Mouse (Mus musculus) heart, postnatal 14 days (tissue): ENCODE data around the gene Slc46a1. TPM values are rescaled to one million over a fixed set of nuclear protein-coding genes. Genes with fewer than 3 reads are reported as not detected.

Source experiments
- DNase-seq, 2 experiments: peaks; one replicate each; pipeline ENCODE4 v3.0.0; 2021 to 2022
- intact Hi-C: fragments of 180-260 bp; cut with DNase I; formaldehyde crosslinking; loops from one replicate; pipeline ENCODE4 v1.15.1; 2025
- total RNA-seq, 2 experiments: library from RNA; stranded (reverse); gene quantifications; 2 replicates each; pipeline ENCODE4 v1.2.3; 2021

Gene Slc46a1
- total RNA-seq, 2 experiments from 2014 or later: 2.3 to 3.1 TPM

- intact Hi-C loops: loop anchor here (5.0 kb wide), 1 partner anchor 91 kb away; no protein-coding TSS in a partner anchor
- peak; percentile 56 to 75 for DNase-seq
Measured at GRCm38 (mm10) chr11:78453675-78454074, 11.8 kb upstream of the Slc46a1 start.

DNA sequence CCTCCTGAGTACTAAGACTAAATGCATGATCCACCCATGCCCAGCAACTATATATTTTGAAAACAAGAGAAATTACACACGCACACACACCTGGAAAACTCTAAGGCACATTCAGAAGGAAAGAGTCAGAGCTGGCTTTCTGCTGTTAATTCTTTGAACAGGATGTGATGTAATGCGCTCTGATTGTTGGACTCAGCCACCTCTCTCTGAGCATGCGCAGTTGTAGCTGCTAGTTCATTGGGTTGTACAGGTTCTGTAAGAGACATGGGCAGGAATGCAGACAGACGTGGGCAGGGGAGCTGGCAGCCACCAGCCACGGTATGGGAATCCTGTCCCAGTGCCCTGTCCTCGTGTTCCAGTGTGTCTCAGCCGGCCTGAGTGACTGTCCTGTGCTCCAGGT lies 11.2 kb upstream of the Slc46a1 start:
- intact Hi-C loops: loop anchor here (5.0 kb wide), 1 partner anchor 92 kb away; no protein-coding TSS in a partner anchor
- DNase-seq: no peak

- peak; percentile 26 to 56 for DNase-seq
- intact Hi-C loops: no loop called here
Measured at GRCm38 (mm10) chr11:78455308-78455707, 10.2 kb upstream of the Slc46a1 start.

- DNase-seq: no peak
- intact Hi-C loops: no loop called here
Measured at GRCm38 (mm10) chr11:78458740-78459139, 6.8 kb upstream of the Slc46a1 start.

GRCm38 (mm10) chr11:78461894-78462293 lies 3.6 kb upstream of the Slc46a1 start:
- intact Hi-C loops: no loop called here
- DNase-seq: no peak

DNA sequence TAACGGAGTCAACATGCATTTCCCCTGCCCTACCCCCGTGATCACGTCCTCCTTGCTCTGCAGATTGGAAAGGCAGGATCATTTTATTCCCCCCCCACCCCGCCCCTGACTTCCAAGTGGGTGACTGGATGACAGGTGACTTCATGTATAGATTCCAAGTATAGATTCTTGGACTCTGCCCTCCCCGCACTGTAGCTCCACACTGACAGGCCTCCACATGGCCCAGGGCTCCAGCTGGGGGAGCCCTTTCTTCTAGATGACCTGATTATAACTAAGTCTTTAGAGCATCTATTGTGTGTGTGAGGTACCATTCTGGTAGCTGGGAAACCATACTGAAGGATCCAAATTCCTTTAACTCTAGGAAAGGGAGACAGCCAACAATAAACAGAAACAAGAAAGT lies 2.8 kb upstream of the Slc46a1 start:
- DNase-seq: no peak
- intact Hi-C loops: no loop called here

DNA sequence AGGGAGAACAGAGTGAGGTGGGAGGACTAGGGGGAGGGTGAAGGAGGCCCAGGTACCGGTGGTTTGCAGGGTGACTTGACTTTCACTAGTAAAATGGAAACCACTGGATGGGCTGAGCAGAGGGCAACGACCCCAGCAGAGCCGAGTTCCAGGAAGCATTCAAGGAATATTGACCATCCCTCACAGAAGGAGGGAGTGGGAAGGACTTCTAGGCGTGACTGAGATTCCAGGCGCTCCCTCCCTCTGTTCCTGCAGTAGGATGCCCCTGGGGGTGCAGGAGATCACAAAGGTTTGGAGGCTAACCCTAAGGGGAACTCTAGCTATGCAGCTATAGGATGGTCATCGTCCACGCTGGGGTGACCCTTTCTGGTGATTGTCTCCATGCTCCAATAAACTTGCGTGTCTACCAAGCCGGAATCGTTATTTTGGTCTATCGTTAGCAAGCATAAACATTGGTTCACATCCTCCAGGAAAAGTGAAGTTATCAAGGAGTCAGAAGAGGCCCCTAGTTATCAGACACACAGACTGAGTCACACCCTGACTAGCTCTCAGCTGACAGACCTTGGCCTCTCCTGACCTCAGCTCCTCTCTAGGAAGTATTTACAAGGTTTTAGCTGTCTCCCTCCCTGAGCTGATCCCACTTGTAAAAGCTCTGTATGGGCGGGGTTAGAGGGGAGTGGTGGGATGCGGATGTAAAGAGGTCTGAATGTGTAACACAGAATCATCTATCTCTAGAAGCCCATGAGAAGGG lies 2.0 kb upstream of the Slc46a1 start:
- intact Hi-C loops: no loop called here
- no peak for DNase-seq

DNA sequence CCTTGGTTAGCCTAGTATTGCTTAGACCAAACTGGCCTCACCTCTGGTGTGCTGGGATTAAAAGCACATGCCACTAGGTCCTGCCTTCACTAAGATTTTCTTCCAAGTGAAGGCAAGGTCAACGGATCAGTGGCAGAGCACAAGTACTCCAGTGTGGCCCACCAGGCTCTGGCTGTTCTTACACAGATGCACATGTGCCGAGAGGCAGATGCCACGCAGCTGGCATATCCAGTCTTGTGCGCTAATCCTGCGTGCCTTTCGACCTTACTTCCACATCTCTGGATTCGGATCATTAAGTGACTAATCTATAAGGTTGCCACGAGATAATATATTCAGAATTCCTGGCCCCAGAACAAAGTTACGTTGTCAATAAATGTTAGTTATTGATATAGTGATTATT lies 381 bp upstream of the Slc46a1 start:
- intact Hi-C loops: no loop called here
- no peak for DNase-seq

- peak in 1 of 2 experiments; percentile 4 for DNase-seq
- intact Hi-C loops: no loop called here
Measured at GRCm38 (mm10) chr11:78466242-78466912, 880 bp downstream of the Slc46a1 start.

- no peak for DNase-seq
- intact Hi-C loops: no loop called here
Measured at GRCm38 (mm10) chr11:78467515-78467914, 2.0 kb downstream of the Slc46a1 start.

DNA sequence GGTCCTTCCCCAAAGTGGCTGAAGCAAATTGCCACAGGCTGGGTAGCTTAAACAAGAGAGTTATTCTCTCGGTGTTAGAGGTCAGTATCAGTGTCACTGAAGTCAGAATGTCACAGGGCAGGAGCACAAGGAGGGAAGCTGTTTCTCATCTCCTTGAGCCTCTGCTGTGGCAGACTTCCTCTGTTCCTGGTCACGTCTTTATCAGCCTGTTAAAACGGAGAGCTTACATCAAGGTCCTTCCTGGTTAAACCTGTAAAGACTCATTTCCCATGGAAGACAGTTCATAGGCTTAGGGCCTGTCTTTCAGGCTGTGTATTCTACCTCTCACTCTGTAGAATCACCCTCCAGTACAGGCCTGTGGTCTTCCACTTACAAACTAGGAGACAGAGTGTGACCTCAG lies 2.4 kb downstream of the Slc46a1 start:
- intact Hi-C loops: no loop called here
- no peak for DNase-seq

DNA sequence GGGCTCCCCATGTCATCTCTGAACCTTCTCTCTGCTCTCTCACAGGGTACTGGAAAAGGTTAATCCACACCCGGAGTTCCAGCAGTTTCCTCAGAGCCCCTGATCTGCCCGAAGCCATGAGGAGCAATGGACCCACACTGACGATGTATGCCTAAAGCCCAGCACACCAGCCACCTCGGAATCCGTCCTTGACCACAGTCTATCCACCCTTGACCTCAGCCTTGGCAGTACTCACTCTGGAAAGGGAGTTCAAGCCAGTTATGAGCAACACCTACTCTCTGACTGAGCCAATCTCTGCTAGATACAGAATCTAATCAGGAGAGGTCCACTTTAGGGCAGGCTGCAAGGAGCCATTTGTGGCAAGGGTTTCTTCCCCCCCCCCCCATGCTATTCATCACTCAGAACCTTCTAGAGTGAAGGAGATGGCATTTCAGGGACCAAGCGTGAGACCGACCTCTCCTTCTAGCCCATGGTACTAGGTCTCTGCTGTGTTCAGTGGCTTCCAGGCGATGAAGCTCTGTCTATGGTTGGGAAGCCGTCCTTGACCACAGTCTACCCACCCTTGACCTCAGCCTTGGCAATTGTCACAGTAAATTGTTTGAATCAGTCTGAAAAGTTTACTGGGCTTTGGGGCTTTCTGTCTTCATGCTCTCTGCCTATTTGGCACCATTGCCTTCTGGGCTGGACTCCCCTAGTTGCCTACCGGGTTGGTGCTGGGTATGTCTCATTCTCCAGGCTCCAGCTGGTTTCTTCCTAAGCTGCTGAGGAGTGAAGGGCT lies 6.0 kb downstream of the Slc46a1 start:
- DNase-seq: no peak
- intact Hi-C loops: no loop called here

DNA sequence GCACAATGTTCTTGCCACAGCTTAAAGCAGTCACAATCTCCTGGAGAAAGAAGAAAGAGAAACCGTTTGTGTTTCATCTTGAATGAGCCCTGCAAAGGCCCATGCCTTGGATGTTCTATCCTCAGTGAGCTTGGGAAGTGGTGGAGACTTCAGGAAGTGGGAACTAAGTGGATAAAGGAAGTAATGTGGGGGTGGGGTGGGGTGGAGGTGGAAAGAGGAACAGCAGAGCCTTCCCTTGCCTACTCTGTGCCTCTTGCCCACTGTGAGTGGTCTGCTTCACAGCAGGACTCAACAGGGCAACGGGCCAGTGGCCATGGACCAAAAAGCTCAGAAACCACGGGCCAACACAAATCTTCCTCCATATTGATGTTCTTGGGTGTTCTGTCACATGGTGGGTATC lies 9.8 kb downstream of the Slc46a1 start:
- no peak for DNase-seq
- intact Hi-C loops: no loop called here

DNA sequence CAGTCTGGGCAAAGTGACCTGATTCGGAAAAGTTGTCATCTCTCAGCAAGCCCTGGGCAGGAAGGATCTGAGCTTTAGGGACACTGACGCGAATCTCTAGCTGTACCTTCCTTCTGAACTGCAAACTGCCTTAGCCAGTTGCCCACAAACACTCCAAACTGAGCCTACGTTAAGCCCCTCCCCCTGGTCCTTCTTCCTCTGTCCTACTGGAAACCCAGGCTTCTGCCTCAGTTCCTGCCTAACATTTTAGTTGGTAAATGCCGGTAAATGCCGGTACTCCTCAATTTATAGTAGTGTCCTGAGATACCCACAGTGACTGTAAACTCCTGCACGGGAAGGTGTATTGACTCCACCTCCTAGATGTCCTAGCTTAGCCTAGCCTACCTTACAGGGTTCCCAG lies 18.1 kb downstream of the Slc46a1 start:
- DNase-seq: no peak
- intact Hi-C loops: loop anchor here (10.0 kb wide), 1 partner anchor 471 kb away; no protein-coding TSS in a partner anchor

DNA sequence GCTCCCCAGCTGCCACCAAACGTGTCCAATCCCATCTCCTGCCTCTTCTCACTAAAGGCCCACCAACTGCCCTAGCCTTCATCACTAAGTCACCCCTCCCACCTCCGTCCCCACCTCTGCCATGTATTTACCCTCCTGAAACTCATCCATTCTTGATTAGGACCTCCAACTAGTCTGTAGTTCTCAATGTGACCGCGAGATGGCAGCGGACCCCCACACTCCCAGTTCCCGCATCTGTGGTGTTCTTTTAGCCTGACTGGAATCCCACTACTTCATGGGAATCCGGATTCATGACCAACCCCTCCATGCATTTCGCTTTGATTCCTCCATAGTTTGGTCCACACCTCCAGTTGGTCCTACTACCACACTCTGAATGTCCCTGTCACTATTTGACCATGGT lies 22.7 kb downstream of the Slc46a1 start:
- peak; percentile 63 to 79 for DNase-seq
- intact Hi-C loops: loop anchor here (5.0 to 10.0 kb wide), 3 partner anchors 69 to 467 kb away; partner anchors contain the start of gene Lyrm9

DNA sequence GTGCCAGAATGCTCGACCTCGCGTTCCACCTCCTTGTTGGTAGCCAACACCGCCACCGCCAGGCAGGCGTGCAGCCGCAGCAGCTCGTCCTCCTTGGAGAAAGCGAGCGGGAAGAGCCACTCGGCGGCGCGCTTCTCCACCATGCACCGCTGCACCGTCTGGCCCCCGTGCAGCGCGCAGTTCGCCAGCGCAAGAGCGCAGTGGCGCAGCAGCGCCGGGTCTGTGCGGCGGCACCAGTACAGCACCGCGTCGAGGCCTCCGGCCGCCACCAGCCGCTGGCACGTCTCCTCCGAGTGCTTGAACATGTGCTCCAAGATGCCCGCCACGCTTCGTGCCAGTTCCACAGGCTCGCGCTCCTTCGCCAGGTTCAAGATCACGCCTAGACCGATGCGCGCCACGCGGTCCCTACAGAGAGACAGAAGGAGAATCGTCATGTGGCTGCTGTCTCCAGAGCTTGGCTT lies 25.3 kb downstream of the Slc46a1 start:
- DNase-seq: peak; percentile 9 to 16
- intact Hi-C loops: loop anchor here (2.0 kb wide), 1 partner anchor 16 kb away; no protein-coding TSS in a partner anchor

DNA sequence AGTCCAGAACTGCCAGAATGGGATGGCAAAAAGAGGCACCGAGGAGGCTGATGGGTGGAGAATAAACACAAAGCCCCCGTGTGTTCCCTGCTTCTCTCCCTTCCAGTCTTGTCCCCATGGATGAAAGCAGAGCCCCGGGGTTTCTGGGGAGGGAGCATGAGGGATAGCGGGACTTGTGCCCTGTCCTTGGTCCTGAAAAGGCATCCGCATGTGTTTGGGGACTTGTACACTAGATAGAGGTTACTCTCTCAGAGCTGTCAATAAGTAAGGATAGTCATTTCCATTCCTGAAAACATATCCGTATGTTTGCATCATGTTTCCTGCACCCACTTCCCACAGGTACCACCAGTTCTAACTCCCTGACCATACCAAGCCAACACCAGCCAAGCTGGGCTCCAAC lies 30.4 kb downstream of the Slc46a1 start:
- intact Hi-C loops: no loop called here
- peak; percentile 50 to 69 for DNase-seq

DNA sequence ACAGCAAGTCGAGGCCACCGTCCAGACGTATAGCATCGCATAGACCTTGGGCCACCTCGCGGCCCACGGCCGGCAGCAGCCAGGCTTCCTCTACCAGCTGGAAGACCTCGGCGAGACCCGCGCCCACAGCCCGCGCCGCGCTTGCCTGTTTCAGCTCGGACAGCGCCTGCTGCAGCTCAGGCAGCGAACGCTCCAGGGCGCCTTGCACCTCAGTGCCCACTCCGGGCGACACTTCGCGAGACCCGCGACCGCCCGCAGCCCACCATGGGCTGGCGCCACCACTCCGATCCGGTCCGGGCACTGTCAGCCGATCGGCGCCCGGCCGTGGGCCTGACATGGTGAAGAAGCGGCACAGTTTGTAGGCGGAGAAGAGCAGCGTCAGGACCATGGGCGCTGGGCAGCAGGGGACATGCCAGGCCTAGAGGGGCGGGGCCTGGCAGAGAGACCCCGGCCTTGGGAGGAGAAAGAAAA lies 31.6 kb downstream of the Slc46a1 start:
- intact Hi-C loops: no loop called here
- DNase-seq: peak in 1 of 2 experiments; percentile 17

DNA sequence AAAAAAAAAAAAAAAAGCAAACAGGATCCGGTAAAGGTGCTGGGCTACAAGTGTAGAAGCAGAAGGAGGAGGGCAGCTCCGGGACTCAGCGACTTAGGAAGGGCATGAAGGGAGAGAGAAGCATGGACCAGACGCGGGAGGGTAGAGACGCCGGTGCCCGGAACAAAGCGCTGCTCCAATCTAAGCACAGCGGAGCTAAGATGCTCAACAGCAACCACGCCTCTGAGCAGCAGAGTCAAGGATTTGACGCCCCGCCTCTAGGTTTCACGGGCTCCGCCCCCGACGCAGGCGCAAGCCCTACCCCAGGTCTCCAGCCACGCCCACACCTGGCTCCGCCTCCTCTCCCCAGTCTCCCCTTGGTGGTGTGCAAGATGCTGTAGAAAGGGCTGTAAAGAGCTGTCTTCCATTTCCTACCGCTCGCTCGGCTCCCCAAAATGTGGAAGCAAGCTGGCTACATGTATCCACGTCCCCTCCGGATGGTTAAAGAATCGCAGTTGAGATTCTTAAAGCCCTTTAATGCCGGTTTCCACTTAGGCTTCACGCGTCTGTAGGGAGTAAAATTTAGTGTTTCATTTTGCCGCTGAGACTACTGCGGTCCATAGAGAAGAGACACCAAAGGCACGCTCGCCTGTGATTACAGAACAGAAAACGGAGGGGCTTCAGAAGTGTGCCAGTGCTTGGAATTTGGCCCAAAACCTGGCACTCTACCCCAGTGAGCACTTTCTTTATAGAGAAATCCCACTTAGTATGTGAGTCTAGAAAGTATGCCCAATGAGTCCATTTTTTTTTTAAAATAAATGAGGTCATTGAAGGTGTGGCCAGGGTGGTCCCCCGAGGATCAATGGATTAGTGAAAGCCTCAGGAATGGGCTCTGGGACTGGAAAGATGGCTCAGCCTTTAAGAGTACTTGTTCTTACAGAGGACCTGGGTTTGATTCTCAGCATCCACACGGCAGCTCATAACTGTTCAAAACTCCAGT lies 32.3 kb downstream of the Slc46a1 start, which contains the start of gene Sarm1:
Gene Sarm1, minus strand, starts transcription at position 211 of the 979 bp plus-strand sequence.
- peak; percentile 83 to 87 for DNase-seq
- intact Hi-C loops: no loop called here
